Mouse (Mus musculus) brain, embryonic 14.5 days (tissue): ENCODE results near the gene Selenon. TPM values are rescaled to one million over a fixed set of nuclear protein-coding genes. Genes with fewer than 3 reads are reported as not detected.
"Not testable (repeated sequence)": the region's sequence is repeated elsewhere in the genome, so short reads cannot be mapped to it uniquely, and the experiment has no call there.

Experiments used
- DNase-seq: peaks from one replicate; pipeline ENCODE4 v3.0.0-alpha.2; 2011; ENCODE audit warnings: low read depth
- CTCF ChIP-seq: fragments of 200-500 bp; IDR thresholded peaks from 2 replicates; pipeline ENCODE4 v1.5.1; 2012; ENCODE audit warnings: inconsistent platforms, mild to moderate bottlenecking, moderate library complexity, borderline replicate concordance; ENCODE audit not compliant: insufficient read depth, insufficient read length; ENCODE audit errors: extremely low read depth
- POLR2A ChIP-seq: fragments of 200-500 bp; IDR thresholded peaks from 2 replicates; pipeline ENCODE4 v1.6.1; 2012; ENCODE audit warnings: mild to moderate bottlenecking, inconsistent platforms, borderline replicate concordance; ENCODE audit not compliant: poor library complexity, insufficient read depth, insufficient read length, severe bottlenecking; ENCODE audit errors: extremely low read depth
- polyA plus RNA-seq: library from polyadenylated mRNA; depleted of rRNA; stranded (reverse); fragments of >200 nt; gene quantifications from 2 replicates; pipeline ENCODE4 v1.2.3, GENCODE M21; 2012; rRNA removed

Gene Selenon
- polyA plus RNA-seq, 1 experiment = 55.6 TPM

DNA sequence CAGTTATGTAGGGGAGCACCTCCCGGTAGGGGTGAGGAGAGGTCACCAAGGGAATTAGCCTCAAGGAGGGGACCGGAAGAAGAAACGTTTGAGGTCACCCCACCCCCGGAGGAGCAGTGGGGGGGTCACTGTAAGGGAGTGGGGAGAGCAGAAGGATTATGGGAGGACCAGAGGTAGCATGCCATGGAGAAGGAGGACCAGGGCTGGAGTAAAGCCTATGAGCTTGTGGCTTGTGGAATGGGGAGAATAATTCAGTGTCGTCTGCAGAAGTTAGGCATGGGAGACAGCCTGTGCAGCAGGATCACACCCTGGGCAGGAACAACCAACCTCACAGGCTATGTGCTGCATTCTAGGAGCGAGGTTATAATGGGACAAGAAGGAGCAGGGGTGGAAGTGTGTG lies 54.7 kb downstream of the Selenon start:
- TF ChIP-seq CTCF (no peak), POLR2A (no peak)
- DNase-seq = peak; percentile 35

DNA sequence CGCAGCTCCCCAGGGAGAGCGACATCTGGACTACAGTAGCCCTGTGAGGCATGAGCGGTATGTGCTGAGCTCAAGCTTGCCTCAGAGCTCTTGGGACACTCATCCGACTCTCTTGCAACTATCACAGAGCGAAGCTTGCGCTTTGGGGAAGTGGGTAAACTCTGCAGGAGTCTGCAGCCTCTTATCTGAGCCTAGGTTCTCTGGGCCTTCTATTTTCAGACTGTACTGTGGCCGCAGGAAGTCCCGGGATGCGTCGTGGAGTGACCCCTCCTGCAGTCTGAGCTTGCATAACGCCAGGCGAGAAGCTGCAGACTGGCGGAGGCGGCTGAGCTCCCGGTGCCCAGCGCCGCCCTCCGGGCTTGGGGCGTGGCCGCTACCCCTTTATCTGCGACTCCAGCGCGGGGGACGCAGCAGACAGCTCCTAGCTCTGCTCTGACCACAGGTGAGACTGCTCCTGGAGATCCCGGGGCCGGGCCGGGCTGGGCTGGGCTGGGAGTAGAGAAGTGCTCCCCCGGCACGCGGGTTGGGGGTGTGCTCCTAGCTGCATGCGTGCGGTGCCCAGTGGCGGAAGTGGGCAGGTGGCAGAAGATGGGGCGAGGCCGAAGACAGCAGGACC lies 55.3 kb downstream of the Selenon start, which contains the start of gene Paqr7:
TSS of gene Paqr7 (plus strand) at position 103 of the 616 bp plus-strand sequence.
- peak; percentile 67 for DNase-seq
- TF ChIP-seq POLR2A (no peak), CTCF (no peak)

- DNase-seq = no peak
- TF ChIP-seq POLR2A = no peak
These were observed 56.4 kb downstream of the Selenon start for GRCm38 (mm10) chr4:134495546-134495923.

DNA sequence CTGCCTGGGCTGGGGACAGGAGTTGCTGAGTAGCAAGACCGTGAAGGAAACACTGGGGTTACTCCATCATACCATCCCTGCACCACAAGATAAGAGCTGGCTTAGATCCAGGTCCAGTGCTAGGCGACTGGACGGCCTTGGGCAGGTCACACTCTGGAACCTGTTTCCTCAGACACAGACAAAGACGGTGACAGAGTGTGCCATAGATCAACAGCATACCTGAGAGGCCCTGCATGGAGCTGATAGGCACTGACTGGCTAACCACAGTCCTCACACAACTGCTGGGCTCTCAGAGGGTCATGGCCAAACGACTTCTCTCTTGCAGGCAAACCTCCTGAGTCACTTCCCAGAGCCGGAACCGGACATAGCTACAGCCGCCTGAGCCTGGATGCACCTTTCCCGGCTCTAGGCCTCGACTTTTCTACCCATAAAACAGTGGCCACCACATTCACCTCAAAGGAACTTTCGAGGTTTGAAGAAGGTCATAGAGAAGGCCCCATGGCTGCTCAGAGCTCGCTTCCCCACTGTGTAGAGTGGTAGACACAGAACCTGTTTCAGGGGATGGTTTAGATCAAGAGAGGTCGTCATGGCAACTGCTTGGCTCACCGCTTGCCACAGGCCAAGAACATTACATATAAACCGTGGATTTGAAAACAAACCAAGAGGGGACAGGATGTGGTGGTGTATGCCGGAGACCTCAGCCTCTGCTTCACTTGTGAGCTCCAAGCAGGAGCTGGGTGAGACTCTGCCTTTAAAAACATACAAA lies 57.0 kb downstream of the Selenon start:
- no peak for TF ChIP-seq CTCF
- TF ChIP-seq POLR2A = no peak
- DNase-seq = peak; percentile 69

DNA sequence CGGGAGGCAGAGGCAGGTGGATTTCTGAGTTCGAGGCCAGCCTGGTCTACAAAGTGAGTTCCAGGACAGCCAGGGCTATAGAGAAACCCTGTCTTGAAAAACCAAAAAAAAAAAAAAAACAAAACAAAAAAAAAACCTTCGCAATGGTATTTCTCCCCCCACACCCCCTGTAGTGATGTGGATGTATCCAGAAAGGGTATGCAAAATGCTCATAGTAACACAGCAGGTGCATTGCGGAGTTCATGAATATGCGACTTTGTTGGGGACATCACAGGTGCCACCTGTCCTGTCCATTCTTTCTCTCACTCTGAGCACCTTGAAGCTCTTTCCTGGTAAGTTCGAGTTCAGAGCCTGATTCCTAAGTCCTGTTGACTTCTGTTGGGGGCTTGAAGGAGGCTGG lies 57.8 kb downstream of the Selenon start:
- DNase-seq = not testable (repeated sequence)

DNA sequence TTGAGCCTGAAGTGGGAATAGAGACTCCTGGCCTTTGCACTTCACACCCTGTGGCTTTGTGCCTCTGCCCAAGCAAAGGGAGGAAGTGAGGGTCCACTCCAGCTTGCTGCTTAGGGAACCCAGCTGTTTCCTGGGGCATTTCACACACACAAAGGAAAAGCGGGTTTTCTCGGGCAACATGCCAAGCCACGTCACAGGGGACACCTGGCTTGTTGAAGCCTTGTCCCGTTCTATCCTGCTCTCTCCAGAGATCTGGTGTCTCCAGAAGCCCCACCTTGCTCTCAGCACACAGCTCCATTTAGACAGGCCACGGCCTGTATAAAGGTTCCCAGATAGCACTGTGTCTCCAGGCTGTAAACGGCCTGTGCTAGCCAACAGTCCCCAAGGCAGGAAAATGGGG lies 60.2 kb downstream of the Selenon start:
- TF ChIP-seq POLR2A (no peak), CTCF (no peak)
- peak; percentile 31 for DNase-seq

DNA sequence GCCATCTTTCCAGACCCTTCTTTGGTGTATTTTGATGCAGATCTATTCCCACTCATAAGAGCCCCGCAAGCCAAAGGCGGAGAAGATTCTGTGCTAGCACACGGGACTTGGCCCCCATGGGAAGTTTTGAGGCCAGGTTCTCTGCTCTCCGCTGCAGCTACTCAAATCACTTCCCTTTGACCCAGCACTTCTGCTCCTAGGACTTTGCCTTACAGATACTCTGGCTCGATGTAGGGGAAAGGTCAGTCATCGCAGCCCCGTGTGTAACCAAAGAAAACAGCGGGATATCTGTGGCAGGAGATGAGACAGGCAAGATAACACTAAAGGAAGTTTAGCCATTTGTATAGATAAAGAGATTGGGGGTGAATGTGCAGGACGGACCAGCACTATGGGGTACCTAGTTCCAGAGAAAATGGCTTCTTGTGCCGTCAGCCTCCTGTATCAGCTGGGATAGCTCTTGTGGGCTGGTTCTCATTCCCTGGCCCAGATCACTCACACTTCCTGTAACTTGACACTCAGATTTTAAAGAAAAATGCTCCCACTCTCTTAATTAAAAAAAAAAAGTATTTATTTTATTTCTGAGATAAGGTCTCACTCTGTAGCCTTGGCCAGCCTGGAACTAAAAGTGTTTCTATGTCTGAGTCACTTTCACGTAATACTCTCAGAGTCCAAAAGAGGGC lies 61.8 kb downstream of the Selenon start:
- no peak for TF ChIP-seq CTCF
- no peak for TF ChIP-seq POLR2A
- no peak for DNase-seq

GRCm38 (mm10) chr4:134488211-134488610 lies 63.8 kb downstream of the Selenon start:
- TF ChIP-seq POLR2A (no peak), CTCF (no peak)
- no peak for DNase-seq

Other genes starting within 250 kb of the Selenon start
- gene Trim63, start 237.0 kb downstream of the Selenon start, polyA plus RNA-seq = 0.13 and 0.33 TPM in 2 replicates
- 0.05 TPM in 1 of 2 replicates, not detected in the other for gene Slc30a2, start 209.0 kb downstream of the Selenon start, polyA plus RNA-seq
- gene Extl1, start 168.3 kb downstream of the Selenon start, polyA plus RNA-seq = 0.32 and 0.40 TPM in 2 replicates
- 14.0 and 14.6 TPM in 2 replicates for gene Pafah2, start 155.8 kb downstream of the Selenon start, polyA plus RNA-seq
- 1,070 and 2,202 TPM in 2 replicates for gene Stmn1, start 83.8 kb downstream of the Selenon start, polyA plus RNA-seq
- 19.6 and 21.3 TPM in 2 replicates for gene Paqr7, start 55.5 kb downstream of the Selenon start, polyA plus RNA-seq
- 2.8 and 3.9 TPM in 2 replicates for gene Aunip, start 41.2 kb downstream of the Selenon start, polyA plus RNA-seq
- 152 and 168 TPM in 2 replicates for gene Mtfr1l, start 16.8 kb downstream of the Selenon start, polyA plus RNA-seq
- 5.0 and 10.7 TPM in 2 replicates for gene Man1c1, start 152.1 kb upstream of the Selenon start, polyA plus RNA-seq
- 1.7 and 2.7 TPM in 2 replicates for gene Ldlrap1, start 215.9 kb upstream of the Selenon start, polyA plus RNA-seq